Mouse (Mus musculus): ENCODE results near the gene Ino80. TPM values are rescaled to one million over a fixed set of nuclear protein-coding genes. Genes with fewer than 3 reads are reported as not detected.

Gene Ino80
- polyA plus RNA-seq, 1 experiment: 12.9 TPM

- TF ChIP-seq CTCF (IDR thresholded peaks at IDR 0.05; ENCODE audit: low read depth, low read length) (no peak), POLR2A (IDR thresholded peaks at IDR 0.05; ENCODE audit: borderline replicate concordance, low read depth, low read length) (no peak)
- Histone ChIP-seq H3K4me1 (ENCODE audit: control insufficient read depth, insufficient read depth, low read length) (peaks cover 10% of the 10 kb centered on the region), H3K4me3 (ENCODE audit: insufficient read depth, low read length) (no peak overlapping the region), H3K27ac (ENCODE audit: insufficient read depth, low read depth, low read length) (no peak overlapping the region)
These were observed 14.2 kb downstream of the Ino80 start for GRCm38 (mm10) chr2:119463114-119463775.

- TF ChIP-seq CTCF (IDR thresholded peaks at IDR 0.05; ENCODE audit: low read depth, low read length) (no peak), POLR2A (IDR thresholded peaks at IDR 0.05; ENCODE audit: borderline replicate concordance, low read depth, low read length) (no peak)
- Histone ChIP-seq H3K4me3 (ENCODE audit: insufficient read depth, low read length) (no peak overlapping the region), H3K4me1 (ENCODE audit: control insufficient read depth, insufficient read depth, low read length) (peaks cover 8% of the 10 kb centered on the region), H3K27ac (ENCODE audit: insufficient read depth, low read depth, low read length) (no peak overlapping the region)
These were observed 16.5 kb downstream of the Ino80 start for GRCm38 (mm10) chr2:119461028-119461427.

GRCm38 (mm10) chr2:119454558-119454957 is 22.9 kb downstream of the Ino80 start:
- TF ChIP-seq POLR2A (IDR thresholded peaks at IDR 0.05; ENCODE audit: borderline replicate concordance, low read depth, low read length) (no peak), CTCF (IDR thresholded peaks at IDR 0.05; ENCODE audit: low read depth, low read length) (no peak)
- Histone ChIP-seq H3K4me3 (ENCODE audit: insufficient read depth, low read length) (no peak overlapping the region), H3K4me1 (ENCODE audit: control insufficient read depth, insufficient read depth, low read length) (no peaks in the 10 kb centered on the region), H3K27ac (ENCODE audit: insufficient read depth, low read depth, low read length) (no peak overlapping the region)

DNA sequence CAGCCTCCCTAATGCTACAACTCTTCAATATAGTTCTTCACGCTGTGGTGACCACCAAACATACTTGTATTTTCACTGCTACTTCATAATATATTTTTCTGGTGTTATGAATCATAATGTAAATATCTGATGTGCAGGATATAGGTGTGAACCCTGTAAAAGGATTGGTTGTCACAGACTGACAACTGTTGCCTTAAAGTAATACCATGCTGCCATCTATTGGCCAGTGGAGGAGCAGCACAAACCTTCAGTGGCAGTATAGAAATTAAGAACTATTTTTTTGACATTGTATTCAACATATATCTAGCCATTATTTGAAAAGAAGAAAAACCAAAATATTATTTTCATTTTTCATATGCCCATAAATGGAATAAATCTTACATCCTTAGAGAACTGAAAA is 40.5 kb downstream of the Ino80 start:
- H3K4me1 ChIP-seq (ENCODE audit: control insufficient read depth, insufficient read depth, low read length): no peaks in the 10 kb centered on the region
- no peak overlapping the region for H3K27ac ChIP-seq (ENCODE audit: insufficient read depth, low read depth, low read length)
- H3K4me3 ChIP-seq (ENCODE audit: insufficient read depth, low read length): no peak overlapping the region
- no peak for TF ChIP-seq POLR2A (IDR thresholded peaks at IDR 0.05; ENCODE audit: borderline replicate concordance, low read depth, low read length)
- TF ChIP-seq CTCF (IDR thresholded peaks at IDR 0.05; ENCODE audit: low read depth, low read length): no peak

DNA sequence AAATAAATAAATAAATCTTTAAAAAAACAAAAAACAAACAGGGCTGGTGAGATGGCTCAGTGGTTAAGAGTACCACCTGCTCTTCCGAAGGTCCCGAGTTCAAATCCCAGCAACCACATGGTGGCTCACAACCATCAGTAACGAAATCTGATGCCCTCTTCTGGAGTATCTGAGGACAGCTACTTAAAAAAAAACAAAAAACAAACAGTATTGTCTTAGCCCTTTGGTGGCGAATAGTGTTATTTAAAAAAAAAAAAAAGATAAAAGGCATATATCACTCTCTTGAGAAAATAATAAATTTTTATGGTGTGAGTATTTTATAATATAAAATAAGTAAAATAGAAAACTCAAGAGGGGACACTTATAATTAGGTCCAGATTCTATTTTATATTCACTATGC is 41.0 kb downstream of the Ino80 start:
- TF ChIP-seq CTCF (IDR thresholded peaks at IDR 0.05; ENCODE audit: low read depth, low read length) (no peak), POLR2A (IDR thresholded peaks at IDR 0.05; ENCODE audit: borderline replicate concordance, low read depth, low read length) (no peak)
- H3K4me1 ChIP-seq (ENCODE audit: control insufficient read depth, insufficient read depth, low read length): no peaks in the 10 kb centered on the region
- H3K27ac ChIP-seq (ENCODE audit: insufficient read depth, low read depth, low read length): no peak overlapping the region
- H3K4me3 ChIP-seq (ENCODE audit: insufficient read depth, low read length): no peak overlapping the region

DNA sequence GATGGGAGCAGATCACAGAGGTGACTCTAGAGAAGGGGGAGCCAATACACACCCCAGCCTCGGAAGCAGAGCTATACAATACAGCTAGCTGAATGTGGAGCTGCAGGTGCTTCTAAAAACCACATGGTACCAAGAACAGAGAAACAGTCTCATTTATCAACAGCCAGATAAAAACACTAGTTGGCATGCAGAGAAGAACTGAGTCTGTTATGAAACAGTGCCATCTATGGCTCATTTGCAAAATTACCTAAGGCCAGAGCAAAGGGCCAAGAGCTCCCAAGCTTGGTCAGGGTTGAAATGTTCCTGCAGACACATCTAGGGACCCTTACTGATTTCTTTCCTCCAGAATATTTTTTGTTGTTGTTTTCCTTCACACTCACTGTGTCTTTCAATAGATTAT is 63.7 kb downstream of the Ino80 start:
- Histone ChIP-seq H3K27ac (ENCODE audit: insufficient read depth, low read depth, low read length) (no peak overlapping the region), H3K4me3 (ENCODE audit: insufficient read depth, low read length) (no peak overlapping the region), H3K4me1 (ENCODE audit: control insufficient read depth, insufficient read depth, low read length) (no peaks in the 10 kb centered on the region)
- TF ChIP-seq CTCF (IDR thresholded peaks at IDR 0.05; ENCODE audit: low read depth, low read length) (no peak), POLR2A (IDR thresholded peaks at IDR 0.05; ENCODE audit: borderline replicate concordance, low read depth, low read length) (no peak)

- no peak for TF ChIP-seq CTCF (IDR thresholded peaks at IDR 0.05; ENCODE audit: low read depth, low read length)
- TF ChIP-seq POLR2A (IDR thresholded peaks at IDR 0.05; ENCODE audit: borderline replicate concordance, low read depth, low read length): no peak
- H3K4me3 ChIP-seq (ENCODE audit: insufficient read depth, low read length): no peak overlapping the region
- H3K4me1 ChIP-seq (ENCODE audit: control insufficient read depth, insufficient read depth, low read length): peaks cover 2% of the 10 kb centered on the region
- no peak overlapping the region for H3K27ac ChIP-seq (ENCODE audit: insufficient read depth, low read depth, low read length)
These were observed 65.8 kb downstream of the Ino80 start for GRCm38 (mm10) chr2:119411674-119412073.

- Histone ChIP-seq H3K4me3 (ENCODE audit: insufficient read depth, low read length) (no peak overlapping the region), H3K27ac (ENCODE audit: insufficient read depth, low read depth, low read length) (no peak overlapping the region), H3K4me1 (ENCODE audit: control insufficient read depth, insufficient read depth, low read length) (peaks cover 2% of the 10 kb centered on the region)
- TF ChIP-seq POLR2A (IDR thresholded peaks at IDR 0.05; ENCODE audit: borderline replicate concordance, low read depth, low read length): no peak
- TF ChIP-seq CTCF (IDR thresholded peaks at IDR 0.05; ENCODE audit: low read depth, low read length): no peak
These were observed 66.5 kb downstream of the Ino80 start for GRCm38 (mm10) chr2:119411016-119411415.

- TF ChIP-seq CTCF (IDR thresholded peaks at IDR 0.05; ENCODE audit: low read depth, low read length): no peak
- no peak for TF ChIP-seq POLR2A (IDR thresholded peaks at IDR 0.05; ENCODE audit: borderline replicate concordance, low read depth, low read length)
- Histone ChIP-seq H3K27ac (ENCODE audit: insufficient read depth, low read depth, low read length) (no peak overlapping the region), H3K4me1 (ENCODE audit: control insufficient read depth, insufficient read depth, low read length) (peaks cover 2% of the 10 kb centered on the region), H3K4me3 (ENCODE audit: insufficient read depth, low read length) (no peak overlapping the region)
These were observed 68.8 kb downstream of the Ino80 start for GRCm38 (mm10) chr2:119408733-119409132.

- no peak for TF ChIP-seq CTCF (IDR thresholded peaks at IDR 0.05; ENCODE audit: low read depth, low read length)
- no peak for TF ChIP-seq POLR2A (IDR thresholded peaks at IDR 0.05; ENCODE audit: borderline replicate concordance, low read depth, low read length)
- H3K4me1 ChIP-seq (ENCODE audit: control insufficient read depth, insufficient read depth, low read length): peaks cover 2% of the 10 kb centered on the region
- H3K27ac ChIP-seq (ENCODE audit: insufficient read depth, low read depth, low read length): no peak overlapping the region
- H3K4me3 ChIP-seq (ENCODE audit: insufficient read depth, low read length): no peak overlapping the region
These were observed 69.2 kb downstream of the Ino80 start for GRCm38 (mm10) chr2:119408278-119408677.
